Mouse (Mus musculus): Measurements from ENCODE around the gene Tcn2.
"Not testable (repeated sequence)": the region's sequence is repeated elsewhere in the genome, so short reads cannot be mapped to it uniquely, and the experiment has no call there.

The Tcn2 gene

DNA sequence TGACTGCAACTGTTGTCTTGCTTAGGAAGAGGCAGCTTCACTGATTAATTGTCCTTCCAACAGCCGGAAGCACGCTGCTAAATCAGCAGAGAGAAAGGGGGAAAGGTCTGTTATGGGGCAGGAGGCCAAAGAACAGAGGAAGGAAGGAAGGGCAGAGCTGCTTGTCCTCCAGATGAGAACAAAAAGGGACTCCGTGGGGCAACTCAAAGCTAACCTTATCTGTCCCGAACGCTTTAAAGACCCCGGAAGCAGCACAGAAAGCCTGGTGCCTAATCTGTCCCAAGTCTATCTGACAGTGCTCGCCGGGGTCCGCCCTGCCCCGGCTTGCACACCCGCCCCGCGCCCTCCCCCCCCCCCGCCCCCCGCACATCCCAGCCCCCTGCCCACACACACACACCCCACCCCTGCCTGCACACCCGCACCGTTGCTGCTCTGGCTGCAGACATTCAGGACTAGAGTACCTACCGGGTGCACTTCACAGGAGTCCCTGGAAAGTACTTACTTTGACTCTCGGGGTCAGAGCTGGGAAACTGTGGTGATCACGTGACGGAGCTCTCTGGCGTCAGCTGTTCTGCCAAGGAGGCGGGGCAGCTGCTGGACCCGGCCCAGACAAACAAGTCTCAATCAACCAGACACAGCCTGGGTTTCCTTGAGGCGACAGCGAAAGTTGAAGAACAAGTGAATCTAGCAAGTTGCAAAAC, at the start of gene Tcn2:
Gene Tcn2 (minus strand): TSS at position 649 of the 701 bp plus-strand sequence.
- DNase-seq (ENCODE audit: low read depth, low spot score) = peak; percentile 56

- no peak for DNase-seq (ENCODE audit: low read depth, low spot score)
Measured at GRCm38 (mm10) chr11:3981536-3981935, 49.6 kb upstream of the Tcn2 start.

- no peak for DNase-seq (ENCODE audit: low read depth, low spot score)
Measured at GRCm38 (mm10) chr11:3978421-3978820, 46.5 kb upstream of the Tcn2 start.

GRCm38 (mm10) chr11:3976678-3977077, 44.7 kb upstream of the Tcn2 start, which contains the start of gene 4930556J24Rik:
4930556J24Rik (minus strand) TSS chr11:3976778.
- DNase-seq (ENCODE audit: low read depth, low spot score) = no peak

DNA sequence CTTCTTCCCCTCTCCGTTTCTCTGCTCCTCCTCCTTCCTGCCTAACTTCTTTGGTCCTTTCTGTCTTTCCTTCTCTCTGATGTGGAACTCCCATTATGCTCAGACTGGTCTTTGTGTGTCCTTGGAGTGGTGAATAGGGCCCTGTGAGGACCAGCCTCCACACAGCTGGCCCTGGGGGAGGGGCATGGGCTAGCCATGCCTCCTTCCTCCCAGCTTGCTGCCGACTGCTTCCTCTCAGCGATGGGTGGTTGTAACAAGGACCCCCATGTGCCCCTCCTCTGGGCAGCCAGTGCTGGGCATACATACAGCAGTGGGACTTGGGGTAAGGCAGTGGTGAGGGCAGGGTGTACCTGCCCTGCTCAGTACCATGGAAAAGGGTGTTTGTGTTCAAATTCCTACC, 42.4 kb upstream of the Tcn2 start:
- no peak for DNase-seq (ENCODE audit: low read depth, low spot score)

GRCm38 (mm10) chr11:3973081-3973480, 41.1 kb upstream of the Tcn2 start:
- DNase-seq (ENCODE audit: low read depth, low spot score) = no peak

- no peak for DNase-seq (ENCODE audit: low read depth, low spot score)
Measured at GRCm38 (mm10) chr11:3970361-3970760, 38.4 kb upstream of the Tcn2 start.

DNA sequence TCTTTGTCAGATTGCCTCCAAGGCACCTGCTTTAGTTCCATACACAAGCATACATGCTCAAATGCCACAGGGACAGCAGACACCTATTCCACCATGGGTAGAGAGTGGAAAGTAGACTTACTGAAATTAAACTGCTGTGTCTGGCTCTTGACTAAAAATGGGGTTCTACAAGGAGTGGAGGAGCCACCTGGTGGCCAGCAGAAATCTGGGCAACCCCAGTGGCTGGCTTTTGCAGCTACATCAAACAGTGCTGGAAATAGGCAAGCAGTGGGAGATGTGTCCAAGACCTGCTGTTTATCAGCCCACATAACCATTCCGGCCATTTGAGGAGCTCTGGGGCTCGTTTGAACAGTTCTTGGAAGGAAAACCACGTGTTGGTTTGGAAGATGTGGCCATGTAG, 37.9 kb upstream of the Tcn2 start:
- no peak for DNase-seq (ENCODE audit: low read depth, low spot score)

GRCm38 (mm10) chr11:3964416-3965172, 32.6 kb upstream of the Tcn2 start:
- peak; percentile 41 for DNase-seq (ENCODE audit: low read depth, low spot score)

DNA sequence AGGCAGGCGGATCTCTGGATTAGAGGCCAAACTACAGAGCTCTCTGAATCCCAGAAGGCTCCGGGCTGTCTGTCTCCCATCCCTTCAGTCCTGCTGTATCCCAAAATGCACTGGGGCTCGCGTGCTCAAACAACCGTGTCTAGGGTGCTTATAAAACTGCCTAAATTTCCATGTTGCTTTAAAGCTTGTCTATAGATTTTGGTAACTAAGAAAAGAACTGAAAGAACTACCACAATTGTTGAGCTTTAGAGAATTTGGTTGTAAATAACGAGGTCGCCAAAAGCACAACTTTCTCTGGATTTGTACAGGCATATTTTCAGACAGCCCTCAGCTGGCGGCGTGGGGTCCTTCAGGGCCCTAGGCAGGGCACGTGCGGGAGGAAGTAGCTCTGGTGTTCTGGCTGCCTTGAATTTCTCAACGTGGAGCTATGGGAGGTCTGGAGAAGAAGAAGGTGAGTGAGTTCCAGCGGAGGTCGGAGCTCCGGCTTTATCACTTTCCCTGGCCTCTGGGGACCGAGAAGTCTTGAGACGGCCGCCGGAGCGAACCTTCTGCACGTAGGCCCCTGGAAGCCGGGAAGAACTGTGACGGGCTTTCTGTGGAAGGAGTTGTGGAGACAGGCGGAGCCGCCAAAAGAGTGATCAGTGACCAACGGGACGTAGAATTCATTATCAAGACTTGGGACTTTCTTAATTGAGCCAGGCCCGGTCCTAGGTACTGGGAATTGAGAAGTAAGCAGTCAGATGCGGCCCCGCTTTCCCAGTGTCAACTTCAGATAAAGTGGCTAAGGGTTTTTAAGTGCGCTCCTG, 31.9 kb upstream of the Tcn2 start, which contains the start of gene Pes1:
Gene Pes1 (plus strand): TSS at position 366 of the 806 bp plus-strand sequence.
- DNase-seq (ENCODE audit: low read depth, low spot score) = peak; percentile 87

GRCm38 (mm10) chr11:3963155-3963554, 31.2 kb upstream of the Tcn2 start:
- DNase-seq (ENCODE audit: low read depth, low spot score) = no peak

GRCm38 (mm10) chr11:3961761-3962160, 29.8 kb upstream of the Tcn2 start:
- no peak for DNase-seq (ENCODE audit: low read depth, low spot score)

DNA sequence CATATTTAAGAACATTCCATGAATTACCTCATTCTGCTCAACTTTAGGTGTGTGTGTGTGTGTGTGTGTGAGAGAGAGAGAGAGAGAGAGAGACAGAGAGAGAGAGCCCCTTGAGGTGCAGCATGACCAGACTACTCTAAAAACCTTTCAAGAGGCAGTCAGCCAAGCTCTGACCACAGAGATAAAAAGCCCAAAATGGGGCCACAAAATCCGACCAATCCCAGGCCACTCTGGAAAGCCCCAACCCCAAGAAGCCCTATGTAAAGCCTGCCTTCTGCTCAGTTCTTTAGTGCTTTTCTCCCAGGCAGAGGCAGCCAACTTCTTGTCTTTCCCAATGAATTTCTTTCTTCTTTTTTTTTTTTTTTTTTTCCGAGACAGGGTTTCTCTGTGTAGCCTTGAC, 28.9 kb upstream of the Tcn2 start:
- no peak for DNase-seq (ENCODE audit: low read depth, low spot score)

DNA sequence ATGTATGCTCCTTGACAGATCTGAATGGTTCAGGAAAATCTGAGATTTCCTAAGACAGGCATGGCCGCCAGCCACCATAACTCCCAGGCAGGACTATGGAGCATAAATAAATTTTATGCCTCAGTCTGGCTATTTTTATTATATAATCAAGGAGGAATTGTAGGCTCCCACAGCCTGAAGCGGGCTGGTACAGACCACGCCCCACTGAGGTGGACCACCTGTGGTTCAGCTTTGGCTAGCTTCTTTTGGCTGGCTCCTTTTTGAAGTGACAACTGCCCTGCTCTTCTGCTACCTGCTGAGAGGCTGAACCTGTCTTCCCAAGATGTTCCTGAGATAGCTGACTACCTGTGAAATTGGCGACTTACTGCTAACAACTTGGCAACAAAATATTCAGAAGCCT, 23.4 kb upstream of the Tcn2 start:
- not testable (repeated sequence) for DNase-seq (ENCODE audit: low read depth, low spot score)

- DNase-seq (ENCODE audit: low read depth, low spot score) = not testable (repeated sequence)
Measured at GRCm38 (mm10) chr11:3954876-3955275, 22.9 kb upstream of the Tcn2 start.

DNA sequence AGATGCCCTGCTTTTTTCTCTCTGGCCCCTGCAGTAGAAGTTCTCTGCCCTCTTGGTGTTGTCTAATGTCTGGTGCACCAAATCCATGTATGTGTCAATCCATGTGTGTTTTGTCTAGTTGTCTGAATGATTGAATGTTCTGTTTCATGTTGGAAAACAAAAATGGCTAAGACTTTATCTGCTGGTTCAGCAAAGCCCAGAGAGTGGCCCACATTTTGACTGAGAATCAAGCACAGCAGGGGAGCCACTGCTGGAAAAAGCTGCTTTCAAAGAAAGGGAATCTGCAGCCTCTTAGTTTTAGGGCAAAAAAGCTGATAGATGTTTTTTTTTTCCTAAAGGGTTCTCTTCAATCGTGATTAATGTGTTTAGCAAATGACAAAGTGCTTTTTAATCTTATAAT, 14.4 kb upstream of the Tcn2 start:
- no peak for DNase-seq (ENCODE audit: low read depth, low spot score)

DNA sequence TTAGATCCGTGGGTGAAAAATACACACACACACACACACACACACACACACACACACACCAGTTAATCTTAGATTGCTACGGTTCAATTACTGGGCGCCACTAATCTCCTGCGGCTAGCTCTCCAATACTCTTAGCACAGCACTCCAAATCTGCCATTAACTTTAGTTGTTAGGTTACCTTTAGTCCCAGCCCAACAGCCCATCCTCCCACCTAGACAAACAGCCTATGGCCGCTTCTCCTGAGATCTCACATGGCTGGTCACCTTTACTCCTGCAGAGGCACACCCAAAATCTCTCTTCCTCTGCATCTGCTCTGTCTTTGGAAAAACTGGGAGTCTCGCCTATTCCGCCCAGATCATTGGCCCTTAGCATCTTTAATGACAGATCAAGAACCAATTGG, 9.4 kb upstream of the Tcn2 start:
- DNase-seq (ENCODE audit: low read depth, low spot score) = peak; percentile 66

DNA sequence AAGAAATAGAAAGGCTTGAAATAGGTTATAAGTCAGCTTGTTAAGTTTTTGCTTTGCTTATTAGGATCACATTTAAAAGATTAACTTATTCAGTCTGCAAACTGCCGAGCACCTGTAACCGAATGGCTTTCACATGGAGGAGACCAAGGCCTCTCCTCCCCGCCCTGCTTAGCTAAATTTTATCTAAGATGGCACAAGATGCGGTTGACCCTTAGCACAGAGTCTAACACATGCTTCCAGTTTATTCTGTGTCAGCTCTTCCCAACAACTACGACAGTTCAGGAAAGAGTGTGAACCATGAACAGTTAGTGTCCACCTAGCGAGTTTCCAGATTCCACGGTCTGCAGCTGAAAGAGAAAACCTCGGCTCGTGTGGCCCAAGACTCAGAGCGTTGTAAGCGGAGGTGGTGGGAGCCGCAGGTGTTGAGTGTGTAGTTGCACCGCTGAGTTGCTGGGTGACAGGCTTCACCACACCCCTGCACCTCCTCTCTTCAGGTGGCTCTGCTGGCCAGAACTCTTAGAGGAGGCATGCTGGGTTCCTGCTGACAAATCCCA, 5.4 kb upstream of the Tcn2 start:
- no peak for DNase-seq (ENCODE audit: low read depth, low spot score)

- no peak for DNase-seq (ENCODE audit: low read depth, low spot score)
Measured at GRCm38 (mm10) chr11:3936318-3936717, 4.4 kb upstream of the Tcn2 start.

GRCm38 (mm10) chr11:3935135-3935534, 3.2 kb upstream of the Tcn2 start:
- no peak for DNase-seq (ENCODE audit: low read depth, low spot score)

DNA sequence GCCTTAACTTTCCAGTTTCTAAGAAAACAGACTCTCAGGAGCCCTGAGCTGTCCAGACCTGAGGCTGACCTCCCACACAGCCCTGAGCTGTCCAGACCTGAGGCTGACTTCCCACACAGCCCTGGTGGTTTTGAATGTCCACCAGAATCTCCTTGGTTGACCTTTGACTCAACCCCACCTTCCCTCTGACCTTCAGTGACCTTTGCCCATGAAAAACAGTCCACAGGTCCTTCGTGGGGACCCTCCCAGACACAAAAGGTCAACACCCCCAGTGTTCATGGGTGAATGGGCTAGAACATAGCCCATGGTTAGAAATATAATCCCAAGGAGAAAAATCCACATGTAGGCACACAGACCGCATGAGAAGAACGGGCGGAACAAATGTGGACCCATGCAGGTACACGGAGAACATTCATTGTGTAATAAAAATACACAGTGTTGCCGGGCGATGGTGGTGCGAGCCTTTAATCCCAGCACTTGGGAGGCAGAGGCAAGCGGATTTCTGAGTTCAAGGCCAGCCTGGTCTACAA, 1.9 kb upstream of the Tcn2 start:
- DNase-seq (ENCODE audit: low read depth, low spot score) = no peak

DNA sequence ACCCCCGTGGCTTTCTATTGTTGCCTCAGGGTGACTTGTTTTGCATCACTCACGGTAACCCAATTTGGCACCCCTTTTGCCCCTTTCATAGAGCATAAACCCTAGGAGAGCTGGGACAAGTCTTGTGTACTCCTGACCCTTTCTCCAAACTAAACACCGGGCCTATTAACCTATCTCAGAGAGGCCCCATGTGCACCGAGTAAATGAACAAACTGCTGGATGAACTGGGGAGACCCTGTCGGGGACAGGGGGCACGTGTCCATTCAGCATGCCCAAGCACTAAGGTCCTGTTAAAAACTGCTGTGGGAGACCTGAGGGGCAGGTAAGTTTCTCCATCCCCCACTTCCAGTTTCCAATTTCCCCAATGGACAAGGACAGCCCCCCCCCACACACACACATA, 1.0 kb downstream of the Tcn2 start:
- no peak for DNase-seq (ENCODE audit: low read depth, low spot score)
